Mouse (Mus musculus): ENCODE measurements around the gene Acoxl. TPM values are rescaled to one million over a fixed set of nuclear protein-coding genes. Genes with fewer than 3 reads are reported as not detected.
A peak's percentile ranks its signal among the peaks of the same experiment; 100 is the strongest.

The Acoxl gene
- total RNA-seq, 1 experiment from 2014 or later = 0.23 TPM

DNA sequence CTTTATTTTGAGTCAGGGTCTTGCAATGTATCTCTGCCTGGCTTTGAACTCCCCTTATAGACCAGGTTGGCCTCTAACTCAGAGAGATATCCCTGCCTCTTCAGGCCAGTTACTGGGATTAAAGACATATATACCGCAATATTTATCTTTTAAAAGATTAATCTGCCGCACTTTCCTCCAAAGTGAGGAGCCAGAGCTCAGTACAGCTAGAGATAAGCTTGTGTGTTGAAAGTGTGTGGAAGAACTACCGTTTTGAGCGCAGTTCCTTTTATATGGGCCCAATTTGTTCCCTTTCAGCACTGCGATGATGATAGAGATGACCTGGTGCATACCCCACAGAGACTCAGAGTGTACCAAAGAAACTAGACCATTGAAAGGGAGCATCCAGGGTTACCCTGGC, 51.3 kb downstream of the Acoxl start:
- ATAC-seq (ENCODE audit: extremely low read depth, insufficient number of reproducible peaks, low FRiP score, poor library complexity, severe bottlenecking) = no peak

DNA sequence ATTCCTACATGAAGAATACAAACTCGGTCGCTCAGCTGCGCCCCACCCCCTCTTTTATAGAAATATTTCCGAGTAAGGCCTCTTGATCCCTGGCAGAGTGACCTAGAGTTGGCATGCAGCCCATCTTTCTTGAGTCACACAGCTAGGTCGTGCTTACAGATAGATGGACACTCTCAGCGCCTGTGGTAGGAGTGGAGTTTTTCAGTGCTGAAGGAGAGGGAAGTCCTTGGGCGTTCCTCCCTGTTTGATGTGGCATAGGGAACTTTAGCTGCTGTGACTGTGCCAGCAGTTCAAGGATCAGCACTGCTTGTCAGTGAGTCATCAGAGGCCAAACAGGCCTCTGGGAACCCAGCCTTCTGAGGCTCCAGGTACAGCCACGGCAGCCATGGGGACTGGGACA, 51.9 kb downstream of the Acoxl start:
- no peak for ATAC-seq (ENCODE audit: extremely low read depth, insufficient number of reproducible peaks, low FRiP score, poor library complexity, severe bottlenecking)

DNA sequence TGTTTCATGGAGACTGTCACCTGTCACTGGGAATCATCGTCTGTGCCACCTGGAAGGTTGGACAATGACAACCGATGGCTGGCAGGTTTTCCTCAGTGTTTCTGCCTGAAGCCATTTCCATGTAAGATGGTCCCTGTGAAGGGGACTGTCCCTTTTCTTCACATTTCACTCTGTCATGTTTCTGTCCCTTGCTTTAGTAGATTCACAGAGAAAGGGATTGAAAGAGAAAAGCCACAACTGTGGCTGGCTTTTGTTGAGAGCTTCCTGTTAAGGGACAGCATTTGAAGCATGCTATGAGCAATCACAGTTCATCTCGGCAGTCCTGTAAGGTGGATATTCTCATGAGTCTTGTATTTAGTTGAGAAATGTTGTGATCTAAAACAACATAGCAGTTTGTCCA, 52.4 kb downstream of the Acoxl start:
- ATAC-seq (ENCODE audit: extremely low read depth, insufficient number of reproducible peaks, low FRiP score, poor library complexity, severe bottlenecking) = no peak

DNA sequence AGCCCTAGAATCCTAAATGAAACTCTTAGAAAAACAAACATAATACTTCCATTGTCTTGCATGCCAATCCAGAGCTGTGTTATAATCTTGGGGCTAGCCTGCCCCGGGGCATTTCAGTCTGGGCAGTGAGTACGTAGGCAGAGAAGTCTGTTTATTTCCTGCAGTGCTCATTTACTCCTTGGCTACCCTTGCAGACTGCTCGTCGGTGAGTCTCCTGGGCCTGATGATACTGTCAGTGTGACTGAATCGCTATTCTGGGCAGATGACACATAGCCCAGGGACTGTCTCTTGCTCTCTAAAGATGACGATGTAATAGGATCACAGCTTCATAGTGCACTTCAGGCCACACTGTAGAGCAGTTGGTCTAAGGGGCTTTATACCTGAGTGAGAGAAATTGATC, 56.2 kb downstream of the Acoxl start:
- ATAC-seq (ENCODE audit: extremely low read depth, insufficient number of reproducible peaks, low FRiP score, poor library complexity, severe bottlenecking) = no peak

DNA sequence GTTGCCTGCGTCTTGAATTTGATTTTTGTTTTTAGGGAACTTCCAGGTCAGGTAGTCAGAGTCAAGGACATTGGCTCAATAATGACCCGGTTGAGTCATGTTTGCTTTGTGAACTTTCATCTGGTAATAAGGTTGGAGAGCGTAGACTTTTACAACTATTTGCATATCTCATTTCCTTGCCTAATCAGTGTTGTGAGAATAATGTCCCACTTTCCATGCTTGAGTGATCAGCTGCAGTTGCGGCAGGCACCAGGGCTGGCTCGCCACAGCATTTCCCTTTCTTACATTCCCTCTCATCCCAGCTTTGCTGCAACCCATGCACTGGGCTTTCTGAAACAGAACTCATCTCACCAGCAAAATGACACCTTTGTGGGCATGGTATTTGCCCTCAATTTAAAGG, 59.0 kb downstream of the Acoxl start:
- no peak for ATAC-seq (ENCODE audit: extremely low read depth, insufficient number of reproducible peaks, low FRiP score, poor library complexity, severe bottlenecking)

DNA sequence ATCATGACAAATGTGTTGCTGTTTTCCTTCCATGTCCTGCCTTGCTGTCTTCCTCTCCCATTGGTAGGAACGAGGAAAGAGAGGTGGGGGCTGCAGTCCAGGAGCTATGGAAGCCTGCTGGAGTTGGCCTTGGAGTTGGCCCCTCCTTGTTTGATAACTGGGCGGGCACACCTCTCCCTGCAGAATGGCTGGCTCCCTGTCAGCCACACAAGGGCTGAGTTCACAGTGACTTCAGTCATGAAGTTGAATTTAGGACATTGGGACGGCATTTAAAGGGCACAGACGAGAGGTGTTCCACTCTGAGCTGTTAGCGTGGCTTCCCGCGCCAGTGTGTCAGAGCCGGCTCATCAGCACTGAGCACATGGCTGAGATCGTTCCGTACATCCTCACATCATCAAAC, 66.2 kb downstream of the Acoxl start:
- ATAC-seq (ENCODE audit: extremely low read depth, insufficient number of reproducible peaks, low FRiP score, poor library complexity, severe bottlenecking) = no peak

DNA sequence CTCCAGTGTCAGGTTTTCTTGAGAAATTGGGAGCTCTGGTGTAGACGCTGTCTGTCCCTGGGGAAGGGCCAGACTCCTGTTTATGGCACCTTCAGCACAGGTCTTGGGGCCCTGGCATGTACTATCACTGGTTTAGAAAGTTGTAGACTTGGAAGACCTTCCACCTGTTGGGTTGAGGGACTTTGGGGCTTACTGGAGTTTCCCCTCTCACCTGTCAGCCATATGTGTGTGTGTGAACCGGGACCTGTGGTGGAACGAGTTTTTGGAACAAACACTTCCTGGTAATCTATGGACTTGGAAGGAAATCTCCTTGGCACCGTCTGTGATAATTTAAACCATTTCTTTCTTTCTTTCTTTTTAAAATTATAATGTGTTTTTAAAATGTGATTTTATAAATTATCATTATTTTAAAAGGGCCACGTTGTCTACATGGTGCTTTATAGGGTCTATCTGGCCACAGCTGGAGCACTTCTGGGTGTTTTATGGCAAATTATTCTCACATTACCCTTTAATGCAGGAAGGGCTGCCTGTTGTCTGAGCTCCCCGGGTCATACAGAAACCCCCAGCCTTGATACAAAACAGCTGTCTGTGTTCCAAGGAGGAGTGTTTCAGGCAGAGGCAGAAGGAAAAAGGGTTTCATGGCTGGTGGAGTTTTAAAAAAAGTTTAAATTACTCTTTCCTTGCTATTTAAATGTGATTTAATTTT, 68.5 kb downstream of the Acoxl start:
- no peak for ATAC-seq (ENCODE audit: extremely low read depth, insufficient number of reproducible peaks, low FRiP score, poor library complexity, severe bottlenecking)

DNA sequence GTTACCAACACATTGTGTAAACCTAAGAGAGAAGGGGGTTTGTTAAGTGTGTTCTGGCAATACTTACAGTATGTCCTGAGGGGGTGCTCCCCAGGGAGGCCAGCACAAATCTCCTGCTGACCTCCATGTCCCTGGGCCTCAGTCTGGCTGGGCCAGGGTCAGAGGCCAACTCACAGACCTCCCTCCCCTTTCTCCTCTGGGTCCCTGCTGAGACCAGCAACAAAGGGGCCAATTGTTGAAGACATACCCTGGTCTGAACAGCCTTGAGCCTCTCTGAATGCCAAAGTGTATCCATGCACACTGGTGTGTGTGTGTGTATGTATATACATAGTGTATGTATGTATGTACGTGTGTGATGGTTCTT, 69.0 kb downstream of the Acoxl start:
- no peak for ATAC-seq (ENCODE audit: extremely low read depth, insufficient number of reproducible peaks, low FRiP score, poor library complexity, severe bottlenecking)

DNA sequence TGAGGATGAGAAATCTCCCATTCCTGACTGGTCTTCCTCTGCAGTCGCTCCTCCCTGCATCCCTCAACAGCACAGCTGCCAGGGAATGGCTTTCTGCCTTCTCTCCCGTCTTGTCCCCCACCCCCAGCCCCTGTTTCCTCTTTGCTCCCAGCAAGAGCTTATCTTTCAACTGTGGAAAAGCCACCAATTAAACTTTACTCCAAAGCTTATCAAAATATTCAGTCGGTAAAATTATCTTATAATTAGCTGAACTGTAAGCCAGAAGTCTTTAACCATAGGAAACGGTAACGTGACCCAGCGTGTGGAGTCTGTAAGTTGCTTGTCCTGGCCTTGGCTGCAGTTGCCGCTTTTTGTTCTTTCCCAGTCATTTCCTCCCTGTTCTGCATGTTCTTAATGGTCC, 70.2 kb downstream of the Acoxl start:
- no peak for ATAC-seq (ENCODE audit: extremely low read depth, insufficient number of reproducible peaks, low FRiP score, poor library complexity, severe bottlenecking)

DNA sequence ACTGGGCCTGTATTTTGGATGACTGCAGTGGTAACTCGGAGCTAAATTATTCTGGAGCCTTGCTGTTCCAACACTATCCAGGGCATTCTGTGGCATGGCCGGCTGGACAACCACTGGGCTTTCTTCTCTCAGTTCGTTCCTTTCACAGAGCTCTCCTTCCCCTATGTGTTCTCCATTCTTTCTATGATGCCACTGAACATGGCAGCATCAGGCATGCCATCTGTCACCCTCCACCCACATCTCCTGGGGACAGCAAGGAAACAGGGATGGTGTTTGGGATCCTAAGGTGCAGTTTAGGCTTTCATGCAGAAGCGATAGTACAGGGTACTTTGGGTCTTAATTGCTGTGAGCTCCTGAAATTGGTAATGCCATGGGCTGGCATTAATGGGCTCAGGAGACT, 71.1 kb downstream of the Acoxl start:
- ATAC-seq (ENCODE audit: extremely low read depth, insufficient number of reproducible peaks, low FRiP score, poor library complexity, severe bottlenecking) = no peak

DNA sequence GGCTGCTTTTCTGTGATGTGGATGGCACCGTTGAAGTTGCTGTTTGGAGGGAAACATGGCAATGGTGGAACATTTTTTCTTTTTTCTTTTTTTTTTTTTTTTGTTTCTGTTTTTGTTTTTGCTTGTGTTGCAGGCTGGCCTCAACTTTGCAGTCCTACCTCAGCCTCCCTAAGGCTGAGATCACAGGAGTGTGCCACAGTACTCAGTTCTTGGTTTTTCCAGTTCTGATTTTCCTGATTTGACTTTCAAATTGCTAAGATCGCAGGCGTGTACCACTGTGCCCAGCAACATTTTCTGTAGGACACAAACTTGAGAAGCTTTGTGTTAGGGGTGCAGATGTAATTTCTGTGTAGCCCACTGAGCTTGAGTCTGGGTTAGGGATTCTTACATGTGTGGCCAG, 72.9 kb downstream of the Acoxl start:
- no peak for ATAC-seq (ENCODE audit: extremely low read depth, insufficient number of reproducible peaks, low FRiP score, poor library complexity, severe bottlenecking)

DNA sequence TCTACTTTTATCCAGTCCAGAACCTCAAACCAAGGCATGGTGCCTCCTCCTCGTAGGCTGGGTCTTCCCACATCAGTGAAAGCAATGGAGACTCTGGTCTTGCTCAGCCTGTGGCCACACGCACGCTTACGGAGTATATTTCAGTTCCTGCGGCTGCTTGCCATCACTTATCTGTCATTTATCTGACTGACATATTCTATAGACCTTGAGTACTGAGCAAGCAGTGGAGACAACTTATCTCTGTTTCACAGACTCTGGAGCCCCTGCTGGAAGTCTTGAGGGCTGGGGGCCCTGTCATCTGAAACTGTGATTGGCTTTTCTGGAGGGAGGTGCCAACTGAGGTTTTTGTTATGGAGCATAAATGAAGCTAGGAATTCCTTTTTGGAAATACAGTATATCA, 75.4 kb downstream of the Acoxl start:
- ATAC-seq (ENCODE audit: extremely low read depth, insufficient number of reproducible peaks, low FRiP score, poor library complexity, severe bottlenecking) = no peak

DNA sequence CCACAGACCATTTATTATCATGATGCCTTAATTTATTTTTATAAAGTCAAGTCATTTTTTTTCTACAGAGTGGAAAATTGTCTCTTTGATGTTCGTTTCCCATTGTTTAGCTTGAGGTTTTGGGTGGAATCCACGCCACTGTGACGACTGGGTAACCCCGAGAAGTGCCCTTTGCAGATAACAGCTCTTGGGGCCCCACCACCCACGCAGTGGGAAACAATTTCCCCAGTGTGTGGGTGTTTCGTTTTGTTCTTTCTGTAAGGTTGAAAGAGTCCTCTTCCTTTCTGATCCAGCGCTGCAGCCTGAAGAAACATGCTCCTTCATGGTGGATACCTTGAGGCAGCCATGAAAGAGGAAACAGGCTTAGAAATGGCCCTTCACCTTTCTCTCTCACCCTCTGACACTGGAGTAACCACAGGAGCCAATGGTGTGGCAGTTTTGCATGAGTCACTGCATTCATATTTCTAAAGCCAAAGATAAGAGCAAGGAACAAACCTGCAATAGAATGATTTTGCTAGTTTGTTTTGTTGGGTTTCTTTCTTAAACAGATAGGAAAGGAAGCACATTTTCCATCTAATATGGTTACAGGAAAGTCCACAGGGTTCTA, 78.2 kb downstream of the Acoxl start:
- ATAC-seq (ENCODE audit: extremely low read depth, insufficient number of reproducible peaks, low FRiP score, poor library complexity, severe bottlenecking) = 0 out of 2 replicates have a peak, but pooled peaks have one; percentile 16

DNA sequence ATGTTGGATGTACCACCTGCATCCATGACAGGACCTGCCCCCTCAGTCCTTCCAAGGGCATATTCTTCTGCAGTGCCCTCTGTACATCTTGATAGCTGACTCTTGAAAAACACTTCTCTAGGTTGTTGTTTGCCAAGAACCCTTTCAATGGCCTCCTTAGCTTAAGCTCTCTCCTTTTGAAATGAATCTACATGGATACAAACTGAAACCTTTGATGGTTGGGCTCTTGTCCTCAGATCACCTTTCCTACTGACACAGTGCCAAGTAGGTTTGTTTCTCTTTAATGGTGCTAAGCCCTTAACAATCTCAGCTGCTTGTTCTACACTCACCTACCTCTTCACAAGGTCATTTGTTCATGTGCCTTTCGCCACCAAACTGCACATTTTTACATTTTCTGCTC, 81.1 kb downstream of the Acoxl start:
- ATAC-seq (ENCODE audit: extremely low read depth, insufficient number of reproducible peaks, low FRiP score, poor library complexity, severe bottlenecking) = no peak

DNA sequence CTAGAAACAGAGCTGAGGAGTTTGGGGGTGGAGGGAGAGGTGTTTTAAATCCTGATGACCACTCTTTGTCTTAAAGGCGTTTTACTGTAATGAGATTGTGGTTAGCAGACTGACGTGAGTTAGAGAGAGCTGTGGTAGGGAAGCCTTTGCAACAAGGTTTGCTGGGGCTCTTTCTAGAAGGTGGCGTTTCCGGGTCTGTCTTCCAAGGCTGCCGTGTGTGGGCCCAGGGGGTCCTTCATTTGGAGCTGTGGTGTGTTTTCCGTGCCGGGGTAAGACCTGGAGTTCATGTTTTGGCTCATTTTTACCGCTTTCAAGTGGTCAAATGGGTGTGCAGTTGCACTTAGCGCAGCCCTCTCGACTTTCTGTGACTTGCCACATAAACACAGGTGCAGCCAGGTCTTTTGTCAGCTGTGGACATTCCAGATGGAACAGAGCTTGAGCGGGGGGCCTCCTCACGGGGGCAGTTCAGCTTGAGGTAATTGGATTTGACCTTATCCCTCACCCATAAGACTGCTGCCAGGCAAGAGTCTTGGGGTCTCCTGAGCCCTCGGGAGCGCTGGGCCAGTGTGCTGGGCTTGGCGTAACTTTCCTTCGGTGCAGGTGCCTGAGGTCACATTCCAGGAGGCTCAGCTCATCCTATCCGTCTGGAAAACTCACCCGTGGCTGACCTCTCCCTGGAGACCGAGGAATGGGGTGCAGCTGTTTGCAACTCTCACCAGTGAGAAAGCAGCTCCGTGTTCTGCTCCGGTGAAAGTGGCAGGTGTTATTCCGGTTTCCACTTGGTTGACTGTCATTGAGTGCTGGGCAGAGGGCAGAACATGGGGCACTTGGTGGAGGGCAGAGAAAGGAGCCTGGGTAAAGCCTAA, 83.6 kb downstream of the Acoxl start:
- no peak for ATAC-seq (ENCODE audit: extremely low read depth, insufficient number of reproducible peaks, low FRiP score, poor library complexity, severe bottlenecking)

DNA sequence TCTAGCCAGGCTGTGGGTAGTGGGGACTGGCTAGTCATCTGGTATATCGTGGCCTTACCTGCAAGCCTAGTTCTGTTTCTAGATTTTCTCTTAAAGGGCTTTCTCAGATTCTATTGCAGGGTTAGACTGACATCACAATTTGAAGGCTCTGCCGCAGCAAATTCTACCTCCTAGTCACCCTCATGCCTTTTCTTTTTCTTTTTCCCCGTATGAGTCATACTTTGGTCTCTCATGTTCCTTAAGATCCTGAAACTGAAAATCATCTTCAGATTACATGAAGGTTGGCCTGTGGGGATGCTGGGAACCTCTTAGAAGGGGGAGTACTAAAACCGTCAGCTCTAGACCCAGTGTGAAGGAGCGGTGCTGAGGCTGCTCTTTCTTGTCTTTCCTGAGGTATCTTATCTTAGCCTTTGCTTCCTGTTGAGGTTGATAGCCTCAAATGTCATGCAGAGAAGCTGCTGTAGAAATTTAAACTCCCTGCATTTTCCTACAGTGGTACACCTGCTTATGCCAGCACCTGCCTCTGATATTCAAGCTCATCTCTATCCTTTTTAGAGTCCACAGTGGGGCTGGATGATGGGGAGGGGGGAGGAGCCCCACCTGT, 84.5 kb downstream of the Acoxl start:
- ATAC-seq (ENCODE audit: extremely low read depth, insufficient number of reproducible peaks, low FRiP score, poor library complexity, severe bottlenecking) = no peak

DNA sequence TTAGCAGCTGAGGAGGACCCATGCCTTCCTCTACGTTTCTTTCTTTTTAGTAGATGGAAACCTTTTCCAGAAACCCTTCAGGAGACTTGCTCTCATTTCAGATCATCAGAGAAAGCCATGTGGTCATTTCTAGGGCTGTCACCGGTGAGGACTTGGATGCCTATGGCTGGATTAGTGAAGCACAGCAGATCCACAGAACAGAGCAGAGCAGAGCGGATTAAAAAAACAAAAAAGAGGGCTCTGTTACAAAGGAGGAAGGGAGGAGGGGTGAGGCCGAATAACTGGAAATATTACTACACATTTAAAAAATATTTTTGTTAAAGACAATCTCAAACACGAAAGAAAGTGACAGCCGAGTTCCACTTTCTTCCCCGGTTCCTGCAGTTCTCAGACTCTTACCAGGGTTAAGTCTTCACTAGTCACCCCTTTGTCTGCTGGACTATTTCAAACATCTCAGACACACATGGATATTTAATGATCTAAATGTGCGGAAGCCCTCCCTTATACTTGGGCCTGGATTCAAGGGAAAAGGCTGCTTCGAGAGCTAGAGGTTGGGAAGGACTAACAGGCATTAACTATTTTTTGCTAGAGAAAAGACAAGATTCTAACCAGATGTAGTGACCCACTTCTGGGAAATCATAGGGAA, 88.1 kb downstream of the Acoxl start:
- ATAC-seq (ENCODE audit: extremely low read depth, insufficient number of reproducible peaks, low FRiP score, poor library complexity, severe bottlenecking) = no peak

DNA sequence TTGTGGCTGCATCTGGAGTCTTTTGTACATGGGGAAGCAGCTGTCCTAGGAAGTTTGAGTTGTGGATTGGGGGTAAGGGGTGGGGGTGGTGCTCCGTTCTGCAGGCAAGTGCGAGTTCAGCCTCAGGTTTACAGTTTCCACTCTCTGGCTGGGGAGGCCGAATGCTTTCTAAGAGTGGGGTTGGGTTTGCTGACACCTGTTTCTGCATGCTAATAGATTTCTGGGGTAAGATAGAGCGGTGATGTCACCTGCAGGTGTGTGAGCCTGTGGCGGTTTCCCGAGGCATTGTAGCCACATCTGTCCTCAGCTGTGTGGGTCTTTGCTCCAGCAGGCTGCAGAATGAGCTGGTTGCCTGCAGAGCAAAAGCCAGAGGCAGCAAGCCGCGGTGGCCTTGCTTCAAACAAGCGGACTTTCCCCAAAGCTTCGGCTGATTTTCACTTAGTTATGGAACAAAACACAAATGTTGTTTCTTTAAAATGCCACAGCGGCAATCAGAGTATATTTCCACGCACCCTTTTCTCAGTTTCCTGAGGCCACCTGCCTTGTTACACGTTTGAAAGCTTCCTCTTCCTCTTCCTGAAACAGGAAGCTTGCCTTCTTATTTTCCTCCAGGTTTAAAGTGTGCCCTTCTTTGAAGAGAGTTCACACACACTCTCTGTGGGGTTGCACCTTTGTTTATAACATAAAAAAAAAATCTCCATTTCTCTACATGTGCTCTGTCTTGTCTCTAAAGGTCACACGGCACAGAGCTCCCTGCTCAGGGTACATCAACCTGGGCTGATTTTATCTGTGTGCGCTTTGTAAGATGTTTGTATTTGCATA, 89.0 kb downstream of the Acoxl start:
- ATAC-seq (ENCODE audit: extremely low read depth, insufficient number of reproducible peaks, low FRiP score, poor library complexity, severe bottlenecking) = peak; percentile 35; the same call in 1 of the 2 replicates
